Mouse (Mus musculus): ENCODE data around the gene Timp3.
A peak's percentile ranks its signal among the peaks of the same experiment; 100 is the strongest.

Timp3 gene

DNA sequence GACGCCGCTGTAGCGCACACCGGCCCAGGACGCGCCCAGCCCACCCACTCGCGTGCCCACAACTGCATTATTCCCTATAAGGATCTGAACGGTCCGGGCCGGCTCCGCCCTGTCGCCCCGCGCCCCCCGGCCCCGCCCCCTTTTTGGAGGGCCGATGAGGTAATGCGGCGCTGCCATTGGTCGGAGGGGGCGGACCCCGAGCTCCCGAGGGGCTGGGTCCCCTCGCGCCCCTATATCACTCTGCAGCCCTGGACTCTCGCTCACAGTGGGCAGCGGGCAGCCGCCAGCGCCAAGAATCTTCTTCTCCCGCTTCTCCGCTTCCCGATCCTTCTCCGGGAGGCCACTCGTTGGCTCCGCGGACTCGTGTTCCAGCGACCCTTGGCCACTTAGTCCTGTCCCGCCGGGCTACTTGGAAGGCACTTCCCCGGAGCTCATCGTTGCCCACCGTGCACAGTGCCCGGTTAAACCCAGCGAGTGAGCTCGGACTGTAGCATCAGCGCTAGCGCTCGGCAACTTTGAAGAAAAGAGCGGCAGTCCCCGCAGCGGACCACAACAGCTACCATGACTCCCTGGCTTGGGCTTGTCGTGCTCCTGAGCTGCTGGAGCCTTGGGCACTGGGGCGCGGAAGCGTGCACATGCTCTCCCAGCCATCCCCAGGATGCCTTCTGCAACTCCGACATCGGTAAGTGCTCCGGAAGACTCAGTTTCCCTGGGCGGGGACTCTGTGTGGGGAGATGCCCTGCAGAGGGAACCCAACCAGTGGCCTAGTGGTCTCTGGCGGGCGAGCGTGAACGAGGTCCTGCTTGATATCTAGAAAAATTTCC is at the start of gene Timp3:
Gene Timp3, plus strand, starts transcription at position 80 of the 824 bp plus-strand sequence.
- DNase-seq (ENCODE audit: low spot score) = peak; percentile 61

DNA sequence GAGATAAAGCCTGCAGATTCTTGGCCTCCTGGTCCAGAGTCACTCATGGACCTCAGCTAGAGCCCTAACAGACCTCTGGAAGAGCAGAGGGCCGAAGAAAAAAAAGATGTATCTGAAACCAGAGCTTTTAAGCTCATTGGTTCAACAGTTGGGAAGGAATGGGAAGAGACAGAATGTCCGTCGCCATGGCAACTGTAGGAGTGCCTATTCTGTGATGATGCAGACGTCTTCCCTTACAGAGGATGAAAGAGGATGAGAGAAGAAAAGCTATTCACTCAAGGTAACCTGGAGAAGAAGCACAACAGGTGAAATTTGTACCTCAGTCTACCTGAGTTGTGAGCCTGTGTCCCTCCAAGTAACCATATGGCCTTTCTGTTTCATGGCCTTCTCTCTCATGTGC is 44.0 kb upstream of the Timp3 start:
- peak; percentile 41 for DNase-seq (ENCODE audit: low spot score)

DNA sequence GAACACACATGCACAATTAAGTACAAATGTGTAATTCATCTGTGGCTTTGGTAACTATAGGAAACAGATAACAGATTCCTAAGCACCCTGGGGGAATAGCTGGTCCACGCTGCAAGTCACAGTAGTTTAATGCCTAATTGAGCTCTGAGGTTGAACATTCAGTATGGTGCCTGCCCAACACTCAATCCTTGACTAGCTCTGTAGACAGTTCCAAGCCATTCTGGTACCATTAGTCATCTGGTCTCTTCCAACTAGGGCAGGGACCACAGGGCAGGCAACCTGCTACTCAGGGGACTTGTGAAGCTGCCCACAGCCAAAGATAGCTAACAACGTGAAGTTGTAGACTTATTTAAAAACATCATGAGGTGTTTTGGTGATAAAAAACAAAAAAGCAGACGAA is 43.1 kb upstream of the Timp3 start:
- no peak for DNase-seq (ENCODE audit: low spot score)

DNA sequence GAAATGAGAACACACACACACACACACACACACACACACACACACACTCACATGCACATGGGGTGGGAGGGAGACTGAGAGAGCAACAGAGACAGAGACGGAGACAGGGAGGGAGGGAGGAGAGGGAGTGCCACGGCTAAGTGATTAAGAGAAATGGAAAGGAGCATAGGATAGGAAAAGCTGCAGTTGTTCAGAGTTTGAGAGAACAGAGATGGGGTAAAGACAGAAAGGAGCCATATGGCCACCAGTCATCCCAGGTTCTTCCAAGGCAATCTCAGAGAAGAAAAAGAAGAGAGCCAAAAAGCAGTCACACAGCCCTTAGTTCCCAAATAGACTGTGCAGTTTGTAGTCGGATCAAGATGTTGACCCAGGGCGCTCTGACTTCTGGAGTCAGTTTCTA is 42.1 kb upstream of the Timp3 start:
- no peak for DNase-seq (ENCODE audit: low spot score)

- no peak for DNase-seq (ENCODE audit: low spot score)
These were observed 41.2 kb upstream of the Timp3 start for GRCm38 (mm10) chr10:86258992-86259391.

- no peak for DNase-seq (ENCODE audit: low spot score)
These were observed 38.4 kb upstream of the Timp3 start for GRCm38 (mm10) chr10:86261725-86262124.

DNA sequence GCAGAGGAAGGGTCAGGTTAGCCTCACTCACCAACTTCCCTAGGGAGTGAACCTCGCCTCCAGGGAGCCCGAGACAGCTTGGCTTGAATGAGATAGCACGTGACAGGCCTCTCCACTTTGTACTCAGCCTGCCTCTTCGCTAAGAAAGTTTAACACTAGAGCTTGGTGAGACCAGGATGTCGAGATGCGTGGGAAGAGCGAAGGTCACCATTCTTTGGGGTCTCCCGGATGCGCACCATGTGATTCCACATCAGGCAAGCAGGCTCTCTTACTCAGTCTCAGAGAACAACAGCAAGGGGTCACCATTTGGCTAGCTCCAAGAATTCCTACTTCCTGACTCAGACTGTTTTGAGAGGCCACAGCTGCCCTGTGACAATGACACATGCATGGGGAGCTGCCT is 35.6 kb upstream of the Timp3 start:
- no peak for DNase-seq (ENCODE audit: low spot score)

DNA sequence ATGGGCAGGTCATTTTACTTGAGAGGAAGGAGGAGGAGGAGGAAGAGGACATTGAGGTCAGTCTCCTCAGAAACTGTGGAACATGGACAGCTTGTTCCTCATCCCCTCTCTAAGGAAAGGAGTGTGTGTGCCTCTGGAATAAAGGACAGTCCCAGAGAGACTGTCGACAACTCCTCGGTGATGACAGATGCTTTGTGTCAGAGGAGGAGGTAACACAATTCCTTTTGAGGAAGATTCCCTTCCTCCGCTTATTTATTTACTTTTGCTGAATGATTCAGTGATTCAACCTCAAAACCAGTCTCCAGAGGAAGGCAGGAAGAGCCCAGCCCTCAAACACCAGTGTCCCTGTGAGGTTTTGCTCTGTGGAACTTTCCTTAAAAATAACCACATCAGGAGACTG is 29.9 kb upstream of the Timp3 start:
- no peak for DNase-seq (ENCODE audit: low spot score)

- DNase-seq (ENCODE audit: low spot score) = no peak
These were observed 27.3 kb upstream of the Timp3 start for GRCm38 (mm10) chr10:86272826-86273225.

DNA sequence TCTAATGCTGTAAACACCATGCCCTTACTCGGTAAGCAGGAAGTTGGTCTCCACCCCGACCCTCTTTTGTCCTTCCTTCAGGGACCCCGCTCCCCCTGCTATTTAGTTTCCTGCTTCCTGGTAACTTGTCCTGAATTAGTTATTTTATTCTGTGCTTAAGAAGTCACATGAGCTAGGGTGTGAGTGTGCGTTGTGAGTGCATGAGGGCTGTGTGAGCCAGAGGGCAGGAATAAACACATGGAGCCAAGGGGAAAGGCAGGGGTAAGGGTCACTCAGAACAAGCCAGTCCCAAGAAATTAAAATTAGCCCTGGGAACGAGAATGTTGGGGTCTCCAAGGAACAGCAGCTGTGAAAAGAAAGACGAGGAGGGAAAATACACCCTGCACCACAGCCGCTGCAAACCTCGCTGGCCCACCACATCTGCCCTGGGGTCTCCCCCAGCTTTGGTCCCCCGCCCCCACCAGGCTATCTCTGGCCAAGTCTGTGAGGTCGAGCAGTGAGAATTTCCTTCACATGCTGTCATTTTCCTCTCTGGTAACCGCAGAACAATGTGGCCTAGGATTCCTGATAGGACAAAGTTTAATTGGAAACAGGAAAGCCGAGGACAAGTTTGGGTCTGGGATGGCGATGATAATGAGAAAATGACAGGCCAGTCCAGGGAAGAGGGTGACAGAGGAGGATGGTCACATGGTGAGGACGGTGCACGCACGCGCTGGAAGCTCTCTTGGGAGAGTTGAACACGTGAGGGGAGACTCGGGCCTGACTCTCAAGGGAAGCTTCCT is 26.6 kb upstream of the Timp3 start:
- DNase-seq (ENCODE audit: low spot score) = no peak

DNA sequence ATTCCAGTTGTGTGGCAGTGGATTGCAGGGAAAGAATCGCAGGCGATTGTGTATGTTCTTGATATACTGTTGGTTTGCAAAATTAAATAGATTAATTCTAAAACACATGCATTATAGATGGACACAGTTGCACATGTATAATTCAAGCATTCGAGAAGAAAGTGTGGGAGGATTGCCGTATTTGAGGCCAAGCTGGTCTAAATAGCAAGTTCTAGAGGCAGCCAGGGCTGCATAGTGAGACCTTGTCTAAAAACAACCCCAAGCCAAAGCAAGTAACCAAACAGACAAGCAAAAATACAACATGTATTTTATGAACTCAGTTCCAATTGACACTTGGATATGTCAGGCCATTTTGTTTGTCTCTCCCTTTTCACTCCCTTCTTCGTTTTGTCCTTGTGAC is 24.6 kb upstream of the Timp3 start:
- no peak for DNase-seq (ENCODE audit: low spot score)

DNA sequence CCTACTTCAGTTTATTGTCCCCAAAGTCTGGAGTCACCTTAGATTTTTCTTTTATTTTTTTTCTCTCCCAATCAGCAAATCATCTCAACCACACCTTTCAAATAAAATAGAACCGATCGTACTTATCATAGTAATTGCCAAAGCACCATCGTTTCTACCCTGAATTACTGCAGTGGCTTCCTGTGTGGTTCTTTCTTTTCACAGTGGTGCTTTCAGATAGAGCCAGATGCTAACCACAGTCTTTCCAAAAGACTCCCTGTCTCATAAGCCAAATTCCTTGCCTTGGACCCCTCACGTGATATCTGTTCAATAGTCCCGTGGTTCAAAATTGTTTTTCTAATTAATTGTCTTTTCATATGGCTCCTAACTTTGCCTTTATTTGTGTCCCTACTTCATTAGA is 22.8 kb upstream of the Timp3 start:
- DNase-seq (ENCODE audit: low spot score) = no peak

GRCm38 (mm10) chr10:86278481-86278880 is 21.7 kb upstream of the Timp3 start:
- no peak for DNase-seq (ENCODE audit: low spot score)

- no peak for DNase-seq (ENCODE audit: low spot score)
These were observed 20.5 kb upstream of the Timp3 start for GRCm38 (mm10) chr10:86279579-86280168.

- DNase-seq (ENCODE audit: low spot score) = no peak
These were observed 18.9 kb upstream of the Timp3 start for GRCm38 (mm10) chr10:86281238-86281637.

DNA sequence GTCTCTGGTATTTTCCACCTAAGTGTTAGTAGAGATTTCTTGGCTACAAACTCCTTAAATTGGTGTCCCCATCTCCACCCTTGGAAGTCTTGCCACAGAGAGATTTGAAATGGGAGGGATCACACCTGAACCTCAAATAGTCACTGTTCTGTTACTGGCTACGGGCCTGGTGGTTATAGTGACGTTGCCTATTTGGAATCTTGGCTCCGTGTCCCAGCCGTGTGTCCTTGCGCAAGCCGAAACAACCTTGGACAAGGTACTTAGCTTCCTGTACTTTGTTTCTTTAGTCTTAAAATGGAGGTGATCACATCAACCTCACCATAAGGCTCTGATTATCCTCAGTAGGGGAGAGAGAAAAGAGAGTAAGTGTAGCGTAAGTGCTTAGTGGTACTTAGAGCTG is 13.7 kb upstream of the Timp3 start:
- DNase-seq (ENCODE audit: low spot score) = no peak

DNA sequence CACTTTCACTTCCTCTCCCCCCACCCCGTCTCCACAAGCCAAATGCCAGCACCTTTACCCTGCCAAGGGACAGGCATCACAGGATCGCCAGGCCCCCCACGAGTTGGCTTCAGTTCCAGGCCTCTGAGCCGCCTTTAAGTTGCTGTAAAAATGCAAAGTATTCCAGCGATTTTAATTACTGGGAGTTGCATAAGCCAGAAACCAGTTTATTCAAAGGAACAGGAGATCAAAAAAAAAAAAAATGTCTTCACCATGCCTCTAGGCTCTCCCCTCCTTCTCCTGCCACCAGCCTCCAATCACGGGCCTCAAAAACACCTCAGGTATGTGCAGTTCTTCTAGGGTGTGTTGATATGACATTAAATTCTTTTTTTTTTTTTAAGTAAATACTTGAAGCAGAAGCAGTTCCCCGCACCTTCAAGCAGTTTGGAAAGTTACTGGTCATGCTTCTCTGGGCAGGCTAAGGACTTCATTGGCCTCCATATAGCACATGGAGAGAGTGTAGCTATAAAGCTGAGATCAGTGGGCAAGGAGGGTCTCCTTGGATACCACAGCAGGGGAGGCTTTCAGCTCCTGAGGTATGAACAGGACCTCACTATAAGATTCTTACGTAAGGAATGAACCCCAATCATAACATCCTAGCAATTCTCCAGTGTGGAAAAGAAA is 9.9 kb upstream of the Timp3 start:
- no peak for DNase-seq (ENCODE audit: low spot score)

- DNase-seq (ENCODE audit: low spot score) = no peak
These were observed 6.3 kb upstream of the Timp3 start for GRCm38 (mm10) chr10:86293880-86294279.

GRCm38 (mm10) chr10:86294599-86295365 is 5.4 kb upstream of the Timp3 start:
- no peak for DNase-seq (ENCODE audit: low spot score)

DNA sequence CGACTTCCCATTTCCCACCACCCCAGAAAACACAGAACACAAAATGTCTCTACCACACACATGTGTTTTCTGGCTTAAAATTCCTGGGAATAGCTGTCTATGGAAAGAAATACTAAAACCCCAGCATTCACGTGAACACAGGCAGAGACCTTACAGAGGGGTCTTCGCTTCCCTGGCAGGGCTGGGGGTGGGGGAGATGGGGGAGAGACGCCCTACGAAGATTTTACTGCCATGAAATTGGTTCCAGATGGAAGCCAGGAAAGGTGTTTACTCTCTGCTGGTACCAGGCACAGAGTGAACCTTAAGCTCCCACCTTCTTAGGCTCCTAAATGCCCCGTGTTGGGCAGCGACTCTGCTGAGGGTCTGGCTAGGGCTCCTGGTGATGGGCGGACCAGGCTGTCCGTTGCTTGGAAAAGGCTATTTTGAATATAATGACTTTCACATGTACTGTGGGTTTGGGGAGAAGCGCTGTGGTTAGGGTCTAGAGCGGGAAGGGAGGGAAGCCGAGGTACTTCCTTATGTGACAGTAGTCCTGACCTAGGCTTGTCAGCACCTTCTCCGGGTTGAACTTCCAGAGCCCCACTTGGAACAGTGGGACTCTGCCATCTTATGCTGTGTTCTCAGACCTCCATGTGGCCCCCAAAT is 4.6 kb upstream of the Timp3 start:
- no peak for DNase-seq (ENCODE audit: low spot score)

DNA sequence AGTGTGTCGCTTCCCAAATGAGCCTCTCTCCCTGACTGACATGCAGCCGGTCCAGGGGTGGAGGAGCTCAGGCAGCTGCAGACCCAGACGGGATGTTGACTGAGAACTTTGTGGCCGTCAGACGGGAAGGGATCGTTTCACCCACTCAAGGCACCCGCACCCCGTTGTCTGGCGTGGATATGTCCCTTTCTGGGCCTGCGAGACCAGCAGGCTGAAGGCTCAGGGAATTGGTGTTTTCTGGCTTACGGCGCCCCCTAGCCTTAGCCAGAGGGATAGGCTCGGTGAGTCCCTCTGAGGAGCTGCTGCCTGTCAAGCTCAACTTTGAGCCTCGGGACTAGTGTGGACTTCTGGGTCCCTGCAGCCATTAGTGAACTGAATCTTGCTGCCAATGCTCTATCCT is 4.1 kb upstream of the Timp3 start:
- DNase-seq (ENCODE audit: low spot score) = peak; percentile 48

Data from MN1 (cell line).